Mouse (Mus musculus): Measurements from ENCODE around the gene Tuba8. TPM values are rescaled to one million over a fixed set of nuclear protein-coding genes. Genes with fewer than 3 reads are reported as not detected.

Gene Tuba8
- polyA plus RNA-seq, 1 experiment from 2014 or later, result 0.68 TPM

DNA sequence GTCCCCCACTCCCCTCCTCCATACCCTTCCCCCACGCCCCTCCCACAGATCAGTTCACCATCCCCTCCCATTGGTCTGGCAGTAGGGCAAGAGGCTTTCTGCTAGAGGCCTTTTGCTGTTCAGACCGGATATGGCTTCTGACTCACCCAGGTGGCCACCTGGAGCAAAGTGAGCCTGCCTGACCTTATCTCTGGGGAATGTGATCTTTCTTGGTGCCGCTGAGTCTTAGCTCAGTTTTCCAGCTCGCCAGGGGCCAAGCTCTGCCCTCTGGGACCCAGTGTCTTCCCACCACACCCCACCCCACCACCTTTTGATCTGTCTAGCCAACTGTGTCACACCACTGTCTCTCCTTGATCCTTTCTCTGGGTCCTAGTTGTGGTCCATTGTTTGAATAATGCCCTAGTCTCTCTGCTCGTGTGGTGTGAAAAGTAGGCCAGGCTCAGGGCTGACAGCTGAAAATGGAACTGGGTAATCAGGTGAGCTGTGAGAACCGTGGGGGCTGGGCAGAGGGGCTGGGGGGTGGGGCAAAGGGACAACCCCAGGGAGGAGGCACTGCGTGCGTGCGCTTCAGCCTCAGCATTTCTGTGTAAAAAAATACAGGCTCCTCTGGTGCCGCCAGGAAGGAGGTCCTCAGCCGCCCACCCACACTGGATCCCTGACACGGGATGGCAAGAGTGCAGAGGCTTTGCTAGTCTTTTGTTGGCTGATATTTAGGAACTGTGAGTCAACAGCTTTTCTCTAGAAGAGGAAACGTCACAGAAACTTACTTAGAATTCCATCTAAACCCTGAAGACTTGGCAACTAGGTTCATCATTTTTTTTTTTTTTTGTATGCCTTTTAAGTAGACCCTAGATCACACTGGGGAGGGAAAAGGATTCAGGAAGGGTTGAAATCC is 16.2 kb upstream of the Tuba8 start:
- WGBS, result 51% methylated on average over 13 of the region's 13 CpGs
- Histone ChIP-seq H3K27ac (ENCODE audit: low read length) (no peak overlapping the region), H3K9ac (ENCODE audit: low read depth, low read length) (no peak overlapping the region), H3K36me3 (ENCODE audit: control insufficient read depth, insufficient read depth, low read length) (no peaks in the 10 kb centered on the region; the same call in 1 of the 2 replicates), H3K4me3 (ENCODE audit: low read length) (no peak overlapping the region), H3K4me2 (ENCODE audit: low read depth, low read length) (no peak overlapping the region), H3K27me3 (replicated peaks; ENCODE audit: control insufficient read depth, insufficient read depth, low read length) (no peaks in the 10 kb centered on the region), H3K4me1 (ENCODE audit: control insufficient read depth, insufficient read depth, low read length) (peaks cover 4% of the 10 kb centered on the region; the same call in 1 of the 2 replicates), H3K9me3 (ENCODE audit: control insufficient read depth, low read length) (no peaks in the 10 kb centered on the region)
- ATAC-seq, result peak; percentile 51

DNA sequence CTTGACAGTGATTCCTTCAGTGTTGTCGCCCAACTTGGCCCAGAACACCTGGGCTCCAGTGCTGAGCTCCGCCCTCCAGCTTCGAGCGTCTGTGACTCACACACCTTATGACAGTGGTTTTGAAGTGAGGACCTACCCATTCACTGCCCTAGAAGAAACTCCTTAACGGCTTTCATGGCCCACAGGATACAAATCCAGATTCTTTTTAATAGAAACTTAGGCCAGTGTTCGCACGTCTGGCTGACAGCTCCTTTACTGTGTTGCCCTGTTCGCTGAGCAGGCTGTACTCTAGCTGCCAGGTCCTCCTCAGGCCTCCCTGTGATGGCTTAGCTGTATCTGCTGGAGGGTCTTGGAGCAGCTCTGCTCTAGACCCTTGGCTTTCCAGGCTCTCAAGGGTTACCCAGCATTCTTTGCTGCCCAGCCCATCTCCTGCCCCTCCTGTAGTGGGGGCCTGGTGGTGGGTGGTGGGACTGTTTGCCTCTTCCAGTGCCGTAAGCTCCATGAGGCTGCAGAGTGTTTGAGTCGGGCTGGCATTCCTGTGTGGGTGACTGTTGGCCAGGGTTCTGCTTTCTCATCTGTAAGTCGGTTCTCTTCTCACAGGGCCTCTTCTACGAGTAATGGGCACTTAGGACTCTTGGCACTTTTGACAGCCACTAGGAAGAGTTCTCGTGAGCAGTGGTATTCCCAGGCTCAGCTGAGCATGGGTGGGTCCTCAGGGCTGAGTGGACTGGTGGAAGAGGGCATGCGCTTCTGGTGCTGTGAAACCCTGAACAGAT is 15.4 kb upstream of the Tuba8 start:
- H3K27me3 ChIP-seq (replicated peaks; ENCODE audit: control insufficient read depth, insufficient read depth, low read length), result no peaks in the 10 kb centered on the region
- no peak overlapping the region for H3K27ac ChIP-seq (ENCODE audit: low read length)
- WGBS, result 77% methylated on average over 14 of the region's 14 CpGs
- no peak overlapping the region for H3K4me2 ChIP-seq (ENCODE audit: low read depth, low read length)
- peaks cover 4% of the 10 kb centered on the region; the same call in 1 of the 2 replicates for H3K4me1 ChIP-seq (ENCODE audit: control insufficient read depth, insufficient read depth, low read length)
- H3K4me3 ChIP-seq (ENCODE audit: low read length), result no peak overlapping the region
- ATAC-seq, result no peak
- H3K9me3 ChIP-seq (ENCODE audit: control insufficient read depth, low read length), result no peaks in the 10 kb centered on the region
- H3K9ac ChIP-seq (ENCODE audit: low read depth, low read length), result no peak overlapping the region
- no peaks in the 10 kb centered on the region; the same call in 1 of the 2 replicates for H3K36me3 ChIP-seq (ENCODE audit: control insufficient read depth, insufficient read depth, low read length)

DNA sequence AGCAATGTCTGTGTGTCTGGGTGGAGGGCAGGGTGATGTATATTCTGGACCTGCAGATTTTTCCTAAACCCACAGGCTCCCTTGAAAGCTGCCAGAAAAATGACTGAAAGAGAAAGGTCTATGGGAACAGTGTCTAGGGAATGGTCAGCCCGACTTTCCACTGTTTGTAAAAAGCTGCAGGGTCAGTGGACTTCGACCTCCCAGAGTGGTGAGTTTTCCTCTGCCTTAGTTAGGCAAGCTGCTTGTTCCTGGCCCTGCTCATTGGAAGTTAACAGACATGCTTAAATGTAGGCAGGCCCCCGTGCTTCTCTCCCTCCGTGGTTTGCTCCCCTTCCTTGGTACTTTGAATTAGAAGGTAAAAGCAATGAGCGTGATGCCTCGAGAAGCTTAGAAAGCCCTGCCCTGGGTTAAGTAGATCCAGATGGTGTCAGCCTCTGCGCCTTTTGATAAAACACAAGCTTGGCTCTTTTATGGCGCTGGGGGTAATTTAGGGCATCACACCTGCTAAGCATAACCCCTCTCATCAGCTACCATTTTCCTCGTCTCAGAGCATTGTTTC is 12.6 kb upstream of the Tuba8 start:
- Histone ChIP-seq H3K27ac (ENCODE audit: low read length) (no peak overlapping the region), H3K4me2 (ENCODE audit: low read depth, low read length) (no peak overlapping the region), H3K9ac (ENCODE audit: low read depth, low read length) (no peak overlapping the region), H3K9me3 (ENCODE audit: control insufficient read depth, low read length) (no peaks in the 10 kb centered on the region), H3K36me3 (ENCODE audit: control insufficient read depth, insufficient read depth, low read length) (no peaks in the 10 kb centered on the region), H3K4me3 (ENCODE audit: low read length) (no peak overlapping the region), H3K27me3 (replicated peaks; ENCODE audit: control insufficient read depth, insufficient read depth, low read length) (no peaks in the 10 kb centered on the region), H3K4me1 (ENCODE audit: control insufficient read depth, insufficient read depth, low read length) (peaks cover 4% of the 10 kb centered on the region; the same call in 1 of the 2 replicates)
- peak; percentile 49; the same call in 1 of the 2 replicates for ATAC-seq
- 34% methylated on average over 9 of the region's 9 CpGs for WGBS

DNA sequence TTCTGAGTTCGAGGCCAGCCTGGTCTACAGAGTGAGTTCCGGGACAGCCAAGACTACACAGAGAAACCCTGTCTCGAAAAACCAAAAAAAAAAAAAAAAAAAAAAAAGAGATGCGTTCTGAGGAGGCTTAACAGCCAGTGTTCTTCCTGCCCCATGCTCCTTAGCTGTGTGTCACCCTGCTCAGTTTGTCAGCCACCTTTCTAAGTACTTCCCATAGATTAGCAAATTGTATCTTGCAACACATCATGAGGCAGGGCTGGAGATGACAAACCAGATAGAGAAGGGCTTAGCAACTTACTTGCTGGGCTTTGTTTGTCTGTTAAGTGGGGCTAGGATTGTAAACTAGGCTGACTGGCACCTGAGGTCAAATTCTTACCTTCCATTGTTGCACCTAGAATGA is 10.0 kb upstream of the Tuba8 start:
- no peaks in the 10 kb centered on the region for H3K9me3 ChIP-seq (ENCODE audit: control insufficient read depth, low read length)
- no peak overlapping the region for H3K27ac ChIP-seq (ENCODE audit: low read length)
- no peak overlapping the region for H3K9ac ChIP-seq (ENCODE audit: low read depth, low read length)
- no peak overlapping the region for H3K4me3 ChIP-seq (ENCODE audit: low read length)
- H3K4me2 ChIP-seq (ENCODE audit: low read depth, low read length), result no peak overlapping the region
- ATAC-seq, result no peak
- WGBS, result 79% methylated on average over 4 of the region's 4 CpGs
- H3K4me1 ChIP-seq (ENCODE audit: control insufficient read depth, insufficient read depth, low read length), result peaks cover 4% of the 10 kb centered on the region; the same call in 1 of the 2 replicates
- no peaks in the 10 kb centered on the region for H3K36me3 ChIP-seq (ENCODE audit: control insufficient read depth, insufficient read depth, low read length)
- H3K27me3 ChIP-seq (replicated peaks; ENCODE audit: control insufficient read depth, insufficient read depth, low read length), result no peaks in the 10 kb centered on the region

DNA sequence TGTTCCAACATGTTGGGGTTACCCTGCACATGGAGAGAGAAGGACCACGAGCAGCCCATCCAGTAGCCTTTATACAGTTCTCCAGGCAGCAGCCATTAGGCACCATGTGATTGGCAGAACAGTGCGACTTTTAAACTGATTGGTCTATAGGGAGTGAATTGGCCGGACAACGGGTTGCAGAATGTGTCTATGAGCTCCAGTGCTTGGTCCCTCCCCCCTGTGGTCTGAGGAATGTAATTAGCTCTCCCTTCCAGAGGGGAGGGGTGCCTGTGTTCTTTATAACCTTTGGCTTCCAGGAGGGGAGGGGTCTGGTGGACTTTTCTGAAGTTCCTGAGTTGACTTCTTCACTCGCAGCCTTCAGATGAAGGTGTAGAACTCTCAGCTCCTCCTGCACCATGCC is 8.5 kb upstream of the Tuba8 start:
- Histone ChIP-seq H3K9ac (ENCODE audit: low read depth, low read length) (no peak overlapping the region), H3K27ac (ENCODE audit: low read length) (no peak overlapping the region), H3K4me1 (ENCODE audit: control insufficient read depth, insufficient read depth, low read length) (peaks cover 4% of the 10 kb centered on the region; the same call in 1 of the 2 replicates), H3K4me2 (ENCODE audit: low read depth, low read length) (no peak overlapping the region), H3K27me3 (replicated peaks; ENCODE audit: control insufficient read depth, insufficient read depth, low read length) (no peaks in the 10 kb centered on the region), H3K36me3 (ENCODE audit: control insufficient read depth, insufficient read depth, low read length) (no peaks in the 10 kb centered on the region), H3K4me3 (ENCODE audit: low read length) (no peak overlapping the region), H3K9me3 (ENCODE audit: control insufficient read depth, low read length) (no peaks in the 10 kb centered on the region)
- 80% methylated on average over 5 of the region's 5 CpGs for WGBS
- no peak for ATAC-seq

DNA sequence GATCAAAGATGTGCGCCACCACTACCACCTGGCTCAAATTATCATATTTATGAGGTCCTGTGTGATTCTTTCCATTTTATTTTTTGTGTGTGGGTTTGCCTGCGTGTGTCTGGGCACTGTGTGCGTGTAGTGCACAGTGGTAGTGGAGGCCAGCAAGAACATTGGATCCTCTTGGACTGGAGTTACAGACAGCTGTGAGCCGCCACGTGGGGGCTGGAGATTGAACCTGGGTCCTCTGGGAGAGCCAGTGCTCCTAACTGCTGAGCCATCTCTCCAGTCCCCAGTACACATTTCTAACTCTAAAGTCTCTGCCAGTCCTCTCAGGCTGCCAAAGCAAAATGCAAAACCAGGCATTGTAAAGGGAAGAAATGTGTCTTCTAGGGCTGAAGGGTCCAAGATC is 4.0 kb upstream of the Tuba8 start:
- H3K4me1 ChIP-seq (ENCODE audit: control insufficient read depth, insufficient read depth, low read length), result peaks cover 12% of the 10 kb centered on the region
- no peaks in the 10 kb centered on the region for H3K36me3 ChIP-seq (ENCODE audit: control insufficient read depth, insufficient read depth, low read length)
- no peak overlapping the region for H3K4me2 ChIP-seq (ENCODE audit: low read depth, low read length)
- no peak for ATAC-seq
- no peak overlapping the region for H3K27ac ChIP-seq (ENCODE audit: low read length)
- peaks cover 17% of the 10 kb centered on the region for H3K27me3 ChIP-seq (replicated peaks; ENCODE audit: control insufficient read depth, insufficient read depth, low read length)
- 87% methylated on average over 5 of the region's 5 CpGs for WGBS
- H3K4me3 ChIP-seq (ENCODE audit: low read length), result no peak overlapping the region
- H3K9me3 ChIP-seq (ENCODE audit: control insufficient read depth, low read length), result no peaks in the 10 kb centered on the region
- no peak overlapping the region for H3K9ac ChIP-seq (ENCODE audit: low read depth, low read length)

DNA sequence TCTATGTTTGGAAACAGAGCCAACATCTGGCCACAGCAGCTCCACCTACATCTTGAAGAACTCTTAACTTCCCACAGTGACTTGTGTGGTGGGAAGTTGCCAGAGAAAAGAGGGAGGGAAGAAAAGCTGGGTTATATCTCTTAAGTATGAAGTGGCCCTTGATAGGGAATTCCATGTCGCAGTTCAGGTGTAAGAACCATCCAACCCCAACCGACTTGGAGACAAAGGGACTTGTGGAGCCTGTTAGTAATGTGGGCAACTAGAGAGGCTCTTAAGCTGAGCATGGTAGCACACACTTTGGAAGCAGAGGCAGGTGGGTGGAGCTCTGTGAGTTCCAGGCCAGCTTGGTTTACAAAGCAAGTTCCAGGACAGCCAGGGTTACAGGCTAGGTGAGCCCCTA is 912 bp upstream of the Tuba8 start:
- Histone ChIP-seq H3K27me3 (replicated peaks; ENCODE audit: control insufficient read depth, insufficient read depth, low read length) (peaks cover 25% of the 10 kb centered on the region), H3K9me3 (ENCODE audit: control insufficient read depth, low read length) (no peaks in the 10 kb centered on the region), H3K27ac (ENCODE audit: low read length) (no peak overlapping the region), H3K4me2 (ENCODE audit: low read depth, low read length) (no peak overlapping the region), H3K36me3 (ENCODE audit: control insufficient read depth, insufficient read depth, low read length) (no peaks in the 10 kb centered on the region), H3K9ac (ENCODE audit: low read depth, low read length) (no peak overlapping the region), H3K4me1 (ENCODE audit: control insufficient read depth, insufficient read depth, low read length) (peaks cover 15% of the 10 kb centered on the region), H3K4me3 (ENCODE audit: low read length) (no peak overlapping the region)
- ATAC-seq, result no peak
- 84% methylated on average over 2 of the region's 2 CpGs for WGBS

DNA sequence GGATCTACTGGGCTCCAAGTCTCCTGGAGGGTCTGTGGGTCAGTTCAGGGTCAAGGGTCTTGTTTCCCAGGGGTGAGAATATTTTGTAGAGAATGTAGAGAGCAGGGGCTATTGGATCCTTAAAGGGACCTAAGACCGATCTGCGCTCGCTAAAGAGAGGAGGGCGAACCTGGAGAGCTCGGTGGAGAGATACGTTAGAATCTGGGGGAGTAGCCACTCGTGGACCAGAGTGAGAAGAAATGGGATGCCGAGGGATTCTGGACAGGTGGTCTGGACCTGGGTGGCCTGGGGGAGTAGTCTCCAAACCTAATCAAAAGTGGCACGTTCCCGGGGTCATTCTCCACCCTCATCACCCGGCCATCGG is 412 bp downstream of the Tuba8 start:
- peak; percentile 44; the same call in 1 of the 2 replicates for ATAC-seq
- peaks cover 25% of the 10 kb centered on the region for H3K27me3 ChIP-seq (replicated peaks; ENCODE audit: control insufficient read depth, insufficient read depth, low read length)
- peaks cover 15% of the 10 kb centered on the region for H3K4me1 ChIP-seq (ENCODE audit: control insufficient read depth, insufficient read depth, low read length)
- no peaks in the 10 kb centered on the region for H3K36me3 ChIP-seq (ENCODE audit: control insufficient read depth, insufficient read depth, low read length)
- H3K4me3 ChIP-seq (ENCODE audit: low read length), result peak overlapping the region; percentile 44
- WGBS, result 3% methylated on average over 12 of the region's 12 CpGs
- H3K27ac ChIP-seq (ENCODE audit: low read length), result no peak overlapping the region
- no peak overlapping the region for H3K9ac ChIP-seq (ENCODE audit: low read depth, low read length)
- H3K4me2 ChIP-seq (ENCODE audit: low read depth, low read length), result peak overlapping the region; percentile 87
- no peaks in the 10 kb centered on the region for H3K9me3 ChIP-seq (ENCODE audit: control insufficient read depth, low read length)

DNA sequence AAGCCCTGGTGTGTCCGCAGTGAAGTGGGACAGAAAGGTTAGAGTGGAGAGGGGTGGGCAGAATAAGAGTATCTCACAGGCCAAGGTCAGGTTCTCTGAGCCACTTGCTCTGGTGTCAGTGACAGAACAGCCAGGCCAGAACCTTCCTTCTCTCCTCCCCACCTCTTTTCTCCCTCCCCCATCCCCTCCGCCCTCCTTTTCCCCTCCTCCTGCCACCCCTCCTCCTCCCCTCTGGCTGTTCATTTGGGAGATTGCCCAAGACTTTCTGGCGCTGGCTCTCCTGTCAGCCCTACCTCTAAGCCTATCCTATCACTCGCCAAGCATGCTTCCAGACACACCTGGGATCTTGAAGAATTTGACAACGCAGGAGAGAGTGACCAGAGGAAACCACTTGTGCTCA is 1.2 kb downstream of the Tuba8 start:
- ATAC-seq, result no peak
- Histone ChIP-seq H3K9me3 (ENCODE audit: control insufficient read depth, low read length) (no peaks in the 10 kb centered on the region), H3K36me3 (ENCODE audit: control insufficient read depth, insufficient read depth, low read length) (no peaks in the 10 kb centered on the region), H3K4me2 (ENCODE audit: low read depth, low read length) (no peak overlapping the region), H3K4me3 (ENCODE audit: low read length) (no peak overlapping the region), H3K4me1 (ENCODE audit: control insufficient read depth, insufficient read depth, low read length) (peaks cover 15% of the 10 kb centered on the region), H3K27ac (ENCODE audit: low read length) (no peak overlapping the region), H3K27me3 (replicated peaks; ENCODE audit: control insufficient read depth, insufficient read depth, low read length) (peaks cover 25% of the 10 kb centered on the region), H3K9ac (ENCODE audit: low read depth, low read length) (no peak overlapping the region)
- WGBS, result 11% methylated on average over 4 of the region's 5 CpGs
